Mouse (Mus musculus): ENCODE data around the gene Repin1. TPM values are rescaled to one million over a fixed set of nuclear protein-coding genes. Genes with fewer than 3 reads are reported as not detected.

Gene Repin1
- 10 to 100 TPM; 24.3 to 27.7 TPM for total RNA-seq (2021)

- intact Hi-C loops (cut with DNase I), result no loop called here
These were observed at the start of gene Repin1, which contains the start of gene Gm44965 for GRCm38 (mm10) chr6:48593158-48594042. TSS of gene Repin1 (plus strand) at chr6:48593883. TSS of gene Gm44965 (plus strand) at chr6:48593941.

GRCm38 (mm10) chr6:48545251-48545650 is 48.4 kb upstream of the Repin1 start:
- intact Hi-C loops (cut with DNase I), result no loop called here
- DNase-seq, result no peak

More at GRCm38 (mm10) chr6:48593158-48594042, at the start of gene Repin1, which contains the start of gene Gm44965:
- DNase-seq, result peak; percentile 96 to 97

GRCm38 (mm10) chr6:48546271-48546670 is 47.4 kb upstream of the Repin1 start:
- DNase-seq, result peak; percentile 30 to 60
- intact Hi-C loops (cut with DNase I), result loop anchor here (2.0 kb wide), 1 partner anchor 37 kb away; no protein-coding TSS in a partner anchor

GRCm38 (mm10) chr6:48546858-48547257 is 46.8 kb upstream of the Repin1 start:
- peak in 1 of 2 experiments; percentile 45 for DNase-seq
- intact Hi-C loops (cut with DNase I), result loop anchor here (2.0 kb wide), 1 partner anchor 36 kb away; no protein-coding TSS in a partner anchor

- intact Hi-C loops (cut with DNase I), result no loop called here
- DNase-seq, result no peak
These were observed 45.4 kb upstream of the Repin1 start for GRCm38 (mm10) chr6:48548314-48548713.

GRCm38 (mm10) chr6:48552918-48553317 is 40.8 kb upstream of the Repin1 start:
- no peak for DNase-seq
- intact Hi-C loops (cut with DNase I), result no loop called here

- intact Hi-C loops (cut with DNase I), result no loop called here
- no peak for DNase-seq
These were observed 39.9 kb upstream of the Repin1 start for GRCm38 (mm10) chr6:48553819-48554218.

- intact Hi-C loops (cut with DNase I), result no loop called here
- DNase-seq, result peak; percentile 98 to 99
These were observed 39.2 kb upstream of the Repin1 start, which contains the start of gene Lrrc61 for GRCm38 (mm10) chr6:48554280-48555103. TSS of gene Lrrc61 (plus strand) at chr6:48554796.

- peak; percentile 77 to 78 for DNase-seq
- intact Hi-C loops (cut with DNase I), result no loop called here
These were observed 38.4 kb upstream of the Repin1 start for GRCm38 (mm10) chr6:48555104-48555890.

GRCm38 (mm10) chr6:48555956-48556355 is 37.7 kb upstream of the Repin1 start:
- no peak for DNase-seq
- intact Hi-C loops (cut with DNase I), result no loop called here

- DNase-seq, result no peak
- intact Hi-C loops (cut with DNase I), result no loop called here
These were observed 27.9 kb upstream of the Repin1 start for GRCm38 (mm10) chr6:48565693-48566310.

- DNase-seq, result peak; percentile 85 to 86
- intact Hi-C loops (cut with DNase I), result no loop called here
These were observed 27.4 kb upstream of the Repin1 start for GRCm38 (mm10) chr6:48566312-48566711.

- DNase-seq, result peak; percentile 74
- intact Hi-C loops (cut with DNase I), result no loop called here
These were observed 25.4 kb upstream of the Repin1 start for GRCm38 (mm10) chr6:48568036-48568984.

- intact Hi-C loops (cut with DNase I), result no loop called here
- DNase-seq, result peak in 1 of 2 experiments; percentile 35
These were observed 24.4 kb upstream of the Repin1 start for GRCm38 (mm10) chr6:48569065-48569807.

- intact Hi-C loops (cut with DNase I), result no loop called here
- DNase-seq, result no peak
These were observed 21.7 kb upstream of the Repin1 start for GRCm38 (mm10) chr6:48572014-48572413.

GRCm38 (mm10) chr6:48572572-48573061 is 21.1 kb upstream of the Repin1 start, which contains the start of gene Rarres2:
TSS of gene Rarres2 (minus strand) at chr6:48572789.
- DNase-seq, result peak; percentile 73 to 74
- intact Hi-C loops (cut with DNase I), result no loop called here

GRCm38 (mm10) chr6:48573280-48573679 is 20.4 kb upstream of the Repin1 start:
- intact Hi-C loops (cut with DNase I), result no loop called here
- DNase-seq, result peak; percentile 52 to 59

GRCm38 (mm10) chr6:48573981-48574380 is 19.7 kb upstream of the Repin1 start:
- intact Hi-C loops (cut with DNase I), result no loop called here

More at GRCm38 (mm10) chr6:48573981-48574380, 19.7 kb upstream of the Repin1 start:
- no peak for DNase-seq
